Mouse (Mus musculus): ENCODE measurements around the gene Znhit1.

DNA sequence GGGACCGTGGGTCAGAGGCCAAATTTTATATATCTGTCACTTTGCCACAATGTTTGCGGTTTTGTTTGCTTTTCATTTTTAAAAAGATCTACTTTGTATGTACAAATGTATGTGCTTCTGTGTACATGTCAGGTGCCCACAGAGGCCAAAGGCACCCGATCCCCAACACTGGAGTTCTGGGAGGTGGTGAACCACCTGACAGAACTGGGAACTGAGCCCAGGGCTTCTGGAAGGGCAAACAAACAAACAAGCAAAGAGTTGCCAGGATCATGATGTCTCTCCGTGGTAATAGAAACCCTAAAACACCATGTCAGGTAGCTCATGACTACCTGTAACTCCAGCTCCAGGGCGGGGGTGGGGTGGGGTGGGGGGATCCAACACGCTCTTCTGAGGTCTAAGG, 27.8 kb downstream of the Znhit1 start:
- TF ChIP-seq CTCF (IDR thresholded peaks at IDR 0.05; ENCODE audit: extremely low read depth, insufficient read depth, low read length) (no peak), POLR2A (IDR thresholded peaks at IDR 0.05; ENCODE audit: extremely low read depth, insufficient read depth, low read length) (no peak)
